Mouse (Mus musculus) frontal cortex, adult (tissue): ENCODE measurements around the gene Klhl28.

Source experiments
- ATAC-seq: cut with Nextera tagmentation; 2 replicates; pipeline ENCODE4 v1.9.2; 2017; ENCODE audit warnings: mild to moderate bottlenecking, moderate library complexity, mixed read lengths; ENCODE audit not compliant: low TSS enrichment

Klhl28 gene

DNA sequence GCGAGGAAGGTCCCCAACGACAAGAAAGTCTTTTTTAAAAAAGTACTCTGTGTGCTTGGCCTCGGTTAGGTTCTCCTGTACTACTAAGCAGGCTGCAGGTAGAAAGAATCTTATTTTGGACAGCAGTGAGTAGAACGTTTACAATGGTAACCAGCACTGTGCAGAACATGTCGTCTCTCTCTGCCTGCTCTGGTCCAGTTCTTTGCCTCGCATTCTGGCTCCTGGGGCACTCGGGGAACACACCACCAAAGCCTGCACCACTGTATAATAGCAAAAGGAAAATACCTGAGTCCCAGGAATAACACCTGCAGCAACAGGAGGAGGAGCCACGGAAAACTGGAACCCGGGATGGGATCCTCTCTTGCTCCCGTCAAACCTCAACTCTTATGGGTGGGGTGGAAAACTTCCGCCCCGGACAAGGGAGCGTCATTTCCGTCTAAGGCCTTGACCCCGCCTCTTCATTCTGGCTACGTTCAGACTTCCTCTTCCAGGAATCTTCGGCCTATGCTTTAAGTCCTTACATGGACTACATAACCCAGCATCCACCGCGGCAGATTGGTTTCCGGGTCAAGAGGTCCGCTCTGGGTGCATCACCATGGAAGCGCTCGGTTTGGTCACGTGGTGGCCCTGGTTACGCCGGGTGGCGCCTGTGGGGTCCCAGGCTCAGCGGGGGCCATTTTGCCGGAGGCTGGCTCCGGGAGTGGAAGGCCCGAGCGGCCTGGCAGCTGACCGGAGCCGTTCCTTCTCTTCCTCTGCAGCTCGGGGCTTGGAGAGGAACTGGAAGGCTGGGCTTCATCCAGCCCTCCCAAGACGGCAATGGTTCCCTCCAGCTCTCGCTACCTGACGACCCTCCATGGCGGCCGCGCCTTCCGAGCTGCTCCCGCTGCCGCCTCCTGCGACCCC is at the start of gene Klhl28, which contains the start of gene Togaram1:
Gene Klhl28 (minus strand): TSS at position 411 of the 903 bp plus-strand sequence.
Gene Togaram1 (plus strand): TSS at position 681 of the 903 bp plus-strand sequence.
- ATAC-seq, result peak; percentile 97

DNA sequence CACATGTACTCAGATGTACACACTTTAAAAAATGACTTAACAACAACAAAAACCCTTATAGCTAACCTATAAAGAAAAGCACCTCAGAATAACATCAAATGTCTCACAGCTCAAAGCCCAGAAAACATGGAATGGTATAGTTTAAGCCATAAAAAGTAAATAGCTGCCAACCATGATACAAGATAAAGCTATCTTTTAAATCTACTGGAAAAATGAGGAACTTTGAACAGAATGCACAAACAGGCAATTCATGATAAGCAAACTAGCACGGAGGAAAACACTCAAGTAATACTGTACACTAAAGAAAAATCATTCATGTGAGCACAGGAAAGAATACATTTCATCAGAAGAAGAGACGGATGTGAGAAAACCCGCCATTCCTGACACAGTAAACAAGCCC is 42.4 kb upstream of the Klhl28 start:
- ATAC-seq, result no peak

- ATAC-seq, result no peak
Measured at GRCm38 (mm10) chr12:64977518-64977917, 12.2 kb upstream of the Klhl28 start.

DNA sequence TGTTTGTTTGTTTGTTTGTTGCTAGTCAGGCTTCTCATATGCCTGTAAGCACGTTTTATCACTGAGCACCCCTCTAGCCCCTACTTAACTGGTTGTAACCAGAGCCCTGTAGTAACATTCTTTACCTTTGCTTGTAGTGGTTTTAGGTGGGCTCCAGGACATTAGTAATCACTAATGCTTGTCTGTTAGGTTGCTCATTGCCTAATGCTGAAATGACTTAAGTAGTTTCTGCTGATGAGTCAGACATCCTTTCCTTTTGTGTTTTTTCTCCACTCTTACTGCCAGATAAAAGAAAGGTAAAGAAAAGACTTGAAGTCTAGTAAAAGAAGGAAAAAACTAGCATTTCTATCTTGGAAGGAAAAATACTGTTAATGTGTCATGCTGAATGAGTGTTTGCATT is 10.9 kb upstream of the Klhl28 start:
- ATAC-seq, result no peak

GRCm38 (mm10) chr12:64975558-64975957 is 10.2 kb upstream of the Klhl28 start:
- ATAC-seq, result no peak

DNA sequence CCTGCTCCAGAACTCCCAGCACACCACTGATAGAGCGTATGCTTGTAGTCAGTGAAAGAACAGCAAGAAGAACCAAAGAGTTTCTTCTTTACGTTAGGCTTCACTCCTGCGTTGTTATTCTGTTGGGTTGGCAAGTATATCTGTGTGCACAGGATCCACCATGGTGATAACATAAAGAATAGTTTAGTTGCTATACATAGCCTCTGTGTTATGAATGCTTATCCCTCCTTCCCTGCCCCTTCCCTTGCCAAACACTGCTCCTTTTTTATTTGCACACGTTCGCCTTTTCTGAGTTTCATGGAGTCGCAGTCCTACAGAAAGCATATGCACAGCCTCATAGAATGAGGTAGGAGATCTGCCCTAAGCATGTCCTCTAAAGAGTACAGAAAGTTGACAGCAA is 6.7 kb upstream of the Klhl28 start:
- peak; percentile 20; the same call in 1 of the 2 replicates for ATAC-seq

DNA sequence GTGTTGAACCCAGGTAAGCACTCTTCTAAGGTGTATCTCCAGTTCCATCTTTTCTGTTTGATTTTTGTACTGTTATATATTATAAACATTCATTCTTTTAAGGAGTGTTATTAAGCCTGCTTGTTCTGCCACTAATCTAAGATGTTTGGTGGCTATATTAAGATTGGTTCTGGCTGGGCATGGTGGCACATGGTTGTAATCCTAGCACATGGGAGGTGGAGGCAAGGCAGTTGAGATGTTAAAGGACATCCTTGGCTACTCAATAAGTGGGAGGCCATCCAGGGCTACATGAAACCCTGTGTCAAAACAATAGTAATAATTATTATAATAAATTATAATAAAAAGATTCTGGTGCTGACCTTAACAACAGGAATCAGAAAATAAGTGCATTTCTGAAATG is 6.1 kb upstream of the Klhl28 start:
- ATAC-seq, result no peak

- no peak for ATAC-seq
Measured at GRCm38 (mm10) chr12:64968067-64968466, 2.7 kb upstream of the Klhl28 start.

- ATAC-seq, result no peak
Measured at GRCm38 (mm10) chr12:64967470-64967869, 2.1 kb upstream of the Klhl28 start.

DNA sequence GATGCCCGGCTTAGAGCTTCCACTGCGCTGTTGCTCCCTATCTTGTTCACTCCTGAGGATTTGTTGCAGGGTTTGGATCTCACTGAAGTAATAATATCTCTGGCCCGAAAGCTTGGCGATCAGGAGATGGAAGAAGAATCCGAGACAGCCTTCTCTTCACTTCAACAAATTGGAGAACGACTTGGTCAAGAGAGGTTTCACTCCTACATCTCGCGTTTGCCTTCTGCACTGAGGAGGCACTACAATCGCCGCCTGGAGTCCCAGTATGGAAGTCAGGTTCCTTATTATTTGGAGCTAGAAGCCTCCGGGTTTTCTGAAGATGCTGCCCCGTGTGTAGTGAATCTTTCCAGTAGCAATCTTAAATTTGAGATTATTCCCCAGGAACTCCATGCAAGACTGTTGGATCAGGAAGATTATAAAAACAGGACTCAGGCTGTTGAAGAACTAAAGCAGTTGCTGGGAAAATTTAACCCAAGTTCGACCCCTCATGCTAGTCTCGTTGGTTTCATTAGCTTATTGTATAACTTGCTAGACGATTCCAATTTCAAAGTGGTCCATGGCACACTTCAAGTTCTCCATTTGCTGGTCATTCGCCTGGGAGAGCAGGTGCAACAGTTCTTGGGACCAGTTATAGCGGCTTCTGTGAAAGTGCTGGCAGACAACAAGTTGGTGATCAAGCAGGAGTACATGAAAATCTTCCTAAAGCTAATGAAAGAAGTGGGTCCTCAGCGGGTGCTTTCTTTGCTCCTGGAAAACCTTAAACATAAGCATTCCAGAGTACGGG is 1.5 kb upstream of the Klhl28 start:
- no peak for ATAC-seq

DNA sequence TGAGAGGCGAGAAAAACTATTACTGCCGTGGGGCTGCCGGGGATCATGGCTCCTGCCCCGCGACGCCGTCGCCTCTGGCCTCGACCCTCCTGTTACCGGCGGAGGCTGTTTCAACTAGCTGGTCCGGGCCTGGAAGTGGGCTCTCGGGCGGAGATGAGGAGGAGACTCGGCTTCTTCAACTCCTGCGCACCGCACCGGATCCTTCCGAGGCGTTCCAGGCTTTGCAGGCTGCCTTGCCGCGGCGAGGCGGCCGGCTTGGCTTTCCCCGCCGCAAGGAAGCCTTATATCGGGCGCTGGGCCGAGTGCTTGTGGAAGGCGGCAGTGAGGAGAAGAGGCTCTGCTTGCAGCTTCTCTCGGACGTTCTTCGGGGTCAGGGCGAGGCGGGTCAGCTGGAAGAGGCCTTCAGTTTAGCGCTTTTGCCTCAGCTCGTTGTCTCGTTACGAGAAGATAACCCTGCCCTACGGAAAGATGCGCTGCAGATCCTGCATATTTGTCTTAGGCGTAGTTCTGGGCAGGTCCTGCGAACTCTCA is 832 bp upstream of the Klhl28 start:
- ATAC-seq, result peak; percentile 33

DNA sequence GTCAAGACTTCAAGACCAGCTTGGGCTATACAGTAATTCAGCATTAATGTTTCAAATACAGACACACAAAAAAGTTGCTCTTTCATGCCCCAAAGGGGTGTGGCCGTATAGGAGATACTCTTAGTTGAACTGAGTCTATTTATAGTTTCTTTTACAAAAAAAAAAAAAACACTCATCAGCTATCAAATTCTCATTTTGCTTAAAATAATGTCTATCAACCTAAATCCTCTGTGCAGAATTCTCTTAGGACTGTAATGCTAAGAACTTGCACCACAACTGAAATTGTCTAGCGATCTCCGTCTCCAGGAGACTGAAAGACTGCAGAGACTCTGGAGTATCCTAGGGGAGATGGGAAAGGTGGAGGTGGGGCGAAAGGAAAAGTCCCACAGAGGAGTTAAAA is 774 bp downstream of the Klhl28 start:
- ATAC-seq, result no peak

GRCm38 (mm10) chr12:64937493-64937892 is 27.8 kb downstream of the Klhl28 start:
- ATAC-seq, result no peak

- ATAC-seq, result peak; percentile 93
Measured at GRCm38 (mm10) chr12:64917578-64918471, 47.5 kb downstream of the Klhl28 start, which contains the start of gene Gm527. Gm527 (plus strand) TSS chr12:64917906.

- ATAC-seq, result no peak
Measured at GRCm38 (mm10) chr12:64916735-64917134, 48.6 kb downstream of the Klhl28 start.

DNA sequence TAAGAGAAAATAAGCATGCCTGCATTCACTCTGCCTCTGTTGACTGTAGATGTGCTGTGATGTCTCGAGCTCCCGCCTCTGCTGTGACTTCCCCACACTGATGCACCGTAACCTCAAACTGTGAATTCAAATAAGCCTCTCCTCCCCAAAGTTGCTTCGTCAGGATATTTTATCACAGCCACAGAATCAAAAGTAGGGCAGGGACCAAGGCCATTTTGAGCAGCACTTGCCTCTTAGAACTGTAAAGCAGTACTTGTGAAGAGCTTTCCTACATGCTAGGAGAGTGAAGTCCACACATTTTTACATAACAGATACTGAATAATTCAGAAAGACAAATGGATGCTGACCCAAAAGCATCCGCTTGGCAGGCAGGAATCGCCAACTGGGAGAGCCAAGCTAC is 52.3 kb downstream of the Klhl28 start:
- ATAC-seq, result peak; percentile 55

- ATAC-seq, result no peak
Measured at GRCm38 (mm10) chr12:64903186-64903585, 62.1 kb downstream of the Klhl28 start.

DNA sequence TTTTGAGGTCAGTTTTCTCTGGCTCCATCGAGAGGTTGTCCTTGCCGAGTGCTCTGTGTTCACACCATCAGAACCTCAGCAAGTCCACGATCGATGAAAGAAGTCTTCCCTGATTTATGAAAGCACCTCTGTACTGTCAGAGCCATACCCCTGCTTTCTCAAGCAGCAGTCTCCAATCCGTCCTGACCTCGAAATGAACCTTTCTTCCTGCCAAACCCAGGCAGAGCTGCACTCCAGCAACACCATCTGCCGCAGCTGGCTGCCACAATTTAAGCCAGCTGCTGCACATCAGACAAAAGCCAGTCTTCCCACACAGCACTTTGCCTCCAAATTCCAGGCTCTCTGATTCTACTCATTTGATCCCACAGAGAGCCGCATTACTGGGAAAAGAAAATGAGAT is 62.8 kb downstream of the Klhl28 start:
- peak; percentile 82 for ATAC-seq

DNA sequence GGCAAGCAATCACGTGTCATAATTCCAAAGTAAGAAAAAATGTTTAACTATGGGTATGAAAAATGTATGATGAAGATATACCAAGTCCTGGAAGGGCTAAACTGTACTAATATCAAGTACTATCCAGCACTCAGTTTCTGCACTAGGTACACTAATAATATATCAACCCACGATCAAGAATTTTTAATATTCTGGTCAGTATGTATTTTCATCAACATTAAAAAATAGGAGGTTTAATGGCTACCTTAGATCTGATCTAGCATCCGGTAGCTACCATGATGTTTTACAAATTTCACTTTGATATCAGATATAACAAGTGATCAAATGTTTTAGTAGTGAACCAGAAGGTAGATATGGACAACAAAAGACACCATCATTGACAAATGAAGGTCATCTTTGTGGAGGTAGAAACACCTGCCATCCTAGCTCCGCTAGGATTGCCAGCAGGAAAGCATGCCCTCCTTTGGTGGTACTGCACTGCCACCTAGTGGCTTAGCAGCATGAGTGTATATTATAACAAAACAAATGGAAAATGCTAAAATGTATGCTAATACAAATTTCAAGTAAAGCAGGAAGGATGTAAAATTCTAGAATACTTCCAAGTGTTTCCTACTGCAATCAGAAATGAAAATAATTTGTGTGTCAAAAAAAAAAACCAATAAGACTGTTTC is 68.1 kb downstream of the Klhl28 start:
- peak; percentile 92 for ATAC-seq
